Mouse (Mus musculus) kidney, embryonic 16.5 days (tissue): ENCODE data around the gene Krtcap2. TPM values are rescaled to one million over a fixed set of nuclear protein-coding genes. Genes with fewer than 3 reads are reported as not detected.
A peak's percentile ranks its signal among the peaks of the same experiment; 100 is the strongest.

Experiments used
- ATAC-seq: fragments of 200-750 bp; cut with Nextera tagmentation; 2 replicates; pipeline ENCODE4 v1.8.0; 2017; ENCODE audit warnings: moderate TSS enrichment; ENCODE audit not compliant: low FRiP score, low TSS enrichment
- H3K27ac ChIP-seq: fragments of 300-500 bp; sonication (generic); 2 replicates; pipeline ENCODE4 v1.5.1; 2014; ENCODE audit warnings: low read length
- H3K27me3 ChIP-seq: fragments of 300-500 bp; sonication (generic); 2 replicates; pipeline ENCODE4 v1.6.1; 2014; ENCODE audit warnings: low read length, control low read depth, mixed read lengths; ENCODE audit not compliant: insufficient read depth
- H3K36me3 ChIP-seq: fragments of 300-500 bp; sonication (generic); 2 replicates; pipeline ENCODE4 v1.6.1; 2014; ENCODE audit warnings: low read length, control low read depth, mixed read lengths; ENCODE audit not compliant: insufficient read depth
- H3K4me1 ChIP-seq: fragments of 300-500 bp; sonication (generic); 2 replicates; pipeline ENCODE4 v1.6.1; 2014; ENCODE audit warnings: low read length, control low read depth, mixed read lengths; ENCODE audit not compliant: insufficient read depth
- H3K4me2 ChIP-seq: fragments of 300-500 bp; sonication (generic); replicated peaks from 2 replicates; pipeline ENCODE4 v1.6.1; 2014; ENCODE audit warnings: low read depth, low read length
- H3K4me3 ChIP-seq: fragments of 300-500 bp; sonication (generic); 2 replicates; pipeline ENCODE4 v1.5.1; 2014; ENCODE audit warnings: mild to moderate bottlenecking, low read length
- H3K9ac ChIP-seq: fragments of 300-500 bp; sonication (generic); replicated peaks from 2 replicates; pipeline ENCODE4 v1.6.1; 2014; ENCODE audit warnings: low read length
- H3K9me3 ChIP-seq: fragments of 300-500 bp; sonication (generic); 2 replicates; pipeline ENCODE4 v1.6.1; 2016; ENCODE audit warnings: low read length, control low read depth
- WGBS: fragments of 180-500 bp; shearing (Covaris S2); extraction: QIAGEN DNeasy Blood & Tissue Kit; methylation state at CpG from one replicate; pipeline ENCODE4 v1.1.7; 2014; 5-methylcytosine and 5-hydroxymethylcytosine counted together
- microRNA counts: library from miRNA; unstranded; fragments of <30 nt; microRNA quantifications from one replicate; lab custom pipeline; 2016
- microRNA-seq: library from miRNA; unstranded; fragments of <30 nt; microRNA quantifications from one replicate; pipeline ENCODE4, GENCODE M21; 2016
- polyA plus RNA-seq: library from polyadenylated mRNA; unstranded; fragments of >200 nt; fragmentation: Nextera tagmentation; extraction: Ambion mirVana; gene quantifications from 2 replicates; pipeline ENCODE4 v1.2.1, GENCODE M21; 2015

The Krtcap2 gene
- polyA plus RNA-seq, 1 experiment from 2014 or later = 272 TPM

- 82% methylated on average over 6 of the region's 6 CpGs for WGBS
- no peak for ATAC-seq
- Histone ChIP-seq H3K27me3 (no peaks in the 10 kb centered on the region), H3K9ac (no peak overlapping the region), H3K27ac (no peak overlapping the region), H3K4me3 (no peak overlapping the region), H3K4me2 (peak overlapping the region; percentile 61; the same call in 1 of the 2 replicates), H3K36me3 (no peaks in the 10 kb centered on the region), H3K4me1 (peaks cover 12% of the 10 kb centered on the region), H3K9me3 (no peaks in the 10 kb centered on the region)
Observed at GRCm38 (mm10) chr3:89298908-89299307, 53.1 kb downstream of the Krtcap2 start.

- Histone ChIP-seq H3K9ac (peak overlapping the region; percentile 53), H3K27me3 (no peaks in the 10 kb centered on the region), H3K9me3 (no peaks in the 10 kb centered on the region), H3K36me3 (no peaks in the 10 kb centered on the region), H3K4me1 (peaks cover 12% of the 10 kb centered on the region), H3K4me2 (peak overlapping the region; percentile 61), H3K4me3 (peak overlapping the region; percentile 35), H3K27ac (0 out of 2 replicates have a peak overlapping the region, but pooled peaks have one; percentile 36)
- ATAC-seq = peak; percentile 67
- 1% methylated on average over 14 of the region's 14 CpGs for WGBS
Observed at GRCm38 (mm10) chr3:89299499-89299898, 53.7 kb downstream of the Krtcap2 start.

MicroRNAs encoded within 50 kb of the gene (microRNA counts, 519-probe panel; counts per million panel counts)
- 104 counts per million, percentile 35 among the panel's probes with 10 or more counts for microRNA mmu-miR-92b (lab: Ali Mortazavi, UCI)

Small RNA genes within 50 kb of the gene (microRNA-seq; reads per million reads assigned to microRNA genes)
- 230 reads per million, percentile 66 among the genes with 10 or more reads in this experiment for gene Mir92b

Other genes with a start within 250 kb of the Krtcap2 start
- gene Rusc1, start 152.7 kb upstream of the Krtcap2 start, polyA plus RNA-seq = 21.3 and 22.5 TPM in 2 replicates
- gene Gm43738, start 144.9 kb upstream of the Krtcap2 start, polyA plus RNA-seq = not detected in 2 replicates
- 175 and 179 TPM in 2 replicates for gene Fdps, start 144.0 kb upstream of the Krtcap2 start, polyA plus RNA-seq
- gene Pklr, start 109.8 kb upstream of the Krtcap2 start, polyA plus RNA-seq = 4.7 and 5.0 TPM in 2 replicates
- gene Hcn3, start 85.8 kb upstream of the Krtcap2 start, polyA plus RNA-seq = 1.8 and 2.0 TPM in 2 replicates
- 29.1 and 30.6 TPM in 2 replicates for gene Clk2, start 81.2 kb upstream of the Krtcap2 start, polyA plus RNA-seq
- gene Scamp3, start 68.5 kb upstream of the Krtcap2 start, polyA plus RNA-seq = 140 TPM in 2 replicates
- gene Fam189b, start 62.8 kb upstream of the Krtcap2 start, polyA plus RNA-seq = 43.6 and 51.2 TPM in 2 replicates
- 54.9 and 56.1 TPM in 2 replicates for gene Gba, start 43.0 kb upstream of the Krtcap2 start, polyA plus RNA-seq
- 18.2 and 18.4 TPM in 2 replicates for gene Thbs3, start 30.8 kb upstream of the Krtcap2 start, polyA plus RNA-seq
- gene Mtx1, start 18.9 kb upstream of the Krtcap2 start, polyA plus RNA-seq = 227 and 235 TPM in 2 replicates
- gene Muc1, start 16.9 kb upstream of the Krtcap2 start, polyA plus RNA-seq = 20.0 and 23.6 TPM in 2 replicates
- 4.7 and 6.0 TPM in 2 replicates for gene Trim46, start 343 bp downstream of the Krtcap2 start, polyA plus RNA-seq
- 127 and 146 TPM in 2 replicates for gene Dpm3, start 13.4 kb downstream of the Krtcap2 start, polyA plus RNA-seq
- 58.8 and 64.3 TPM in 2 replicates for gene Slc50a1, start 24.6 kb downstream of the Krtcap2 start, polyA plus RNA-seq
- 81.9 and 86.7 TPM in 2 replicates for gene Efna1, start 35.2 kb downstream of the Krtcap2 start, polyA plus RNA-seq
- gene Efna3, start 77.0 kb downstream of the Krtcap2 start, polyA plus RNA-seq = 11.5 and 11.8 TPM in 2 replicates
- 29.2 and 31.3 TPM in 2 replicates for gene Efna4, start 92.1 kb downstream of the Krtcap2 start, polyA plus RNA-seq
- 107 and 108 TPM in 2 replicates for gene Adam15, start 104.0 kb downstream of the Krtcap2 start, polyA plus RNA-seq
- 0.32 and 0.35 TPM in 2 replicates for gene Dcst2, start 116.0 kb downstream of the Krtcap2 start, polyA plus RNA-seq
- gene Dcst1, start 119.3 kb downstream of the Krtcap2 start, polyA plus RNA-seq = 2.9 and 3.3 TPM in 2 replicates
- gene Zbtb7b, start 148.8 kb downstream of the Krtcap2 start, polyA plus RNA-seq = 3.3 and 3.5 TPM in 2 replicates
- gene Lenep, start 156.8 kb downstream of the Krtcap2 start, polyA plus RNA-seq = 0.18 and 1.3 TPM in 2 replicates
- 35.0 and 39.3 TPM in 2 replicates for gene Flad1, start 165.9 kb downstream of the Krtcap2 start, polyA plus RNA-seq
- gene Cks1b, start 172.4 kb downstream of the Krtcap2 start, polyA plus RNA-seq = 483 and 495 TPM in 2 replicates
- 115 and 118 TPM in 2 replicates for gene Shc1, start 172.5 kb downstream of the Krtcap2 start, polyA plus RNA-seq
- gene Pygo2, start 184.2 kb downstream of the Krtcap2 start, polyA plus RNA-seq = 38.9 and 41.2 TPM in 2 replicates
- gene Pbxip1, start 190.7 kb downstream of the Krtcap2 start, polyA plus RNA-seq = 47.5 and 51.7 TPM in 2 replicates
- gene Pmvk, start 208.6 kb downstream of the Krtcap2 start, polyA plus RNA-seq = 56.1 and 59.3 TPM in 2 replicates